Mouse (Mus musculus) midbrain, embryonic 10.5 days (tissue): Measurements from ENCODE around the gene Hes2. TPM values are rescaled to one million over a fixed set of nuclear protein-coding genes. Genes with fewer than 3 reads are reported as not detected.

Source experiments
- DNase-seq: peaks from one replicate; pipeline ENCODE4 v3.0.0-alpha.2; 2017; ENCODE audit warnings: low spot score
- H3K27ac ChIP-seq: fragments of 300-500 bp; sonication (generic); replicated peaks from 2 replicates; pipeline ENCODE4 v1.5.1; 2016; ENCODE audit warnings: mild to moderate bottlenecking
- H3K27me3 ChIP-seq: fragments of 300-500 bp; sonication (generic); 2 replicates; pipeline ENCODE4 v1.6.1; 2016; ENCODE audit warnings: low read depth, mild to moderate bottlenecking; ENCODE audit not compliant: poor library complexity, severe bottlenecking
- H3K36me3 ChIP-seq: fragments of 300-500 bp; sonication (generic); 2 replicates; pipeline ENCODE4 v1.6.1; 2016; ENCODE audit warnings: mild to moderate bottlenecking, moderate library complexity
- H3K4me1 ChIP-seq: fragments of 300-500 bp; sonication (generic); 2 replicates; pipeline ENCODE4 v1.6.1; 2016
- H3K4me3 ChIP-seq: fragments of 300-500 bp; sonication (generic); 2 replicates; pipeline ENCODE4 v1.5.1; 2016; ENCODE audit warnings: mild to moderate bottlenecking, moderate library complexity
- H3K9me3 ChIP-seq: fragments of 300-500 bp; sonication (generic); replicated peaks from 2 replicates; pipeline ENCODE4 v1.6.1; 2016; ENCODE audit warnings: mild to moderate bottlenecking
- WGBS: fragments of 180-500 bp; shearing (Covaris S2); methylation state at CpG from one replicate; pipeline ENCODE4 v1.1.7; 2016; 5-methylcytosine and 5-hydroxymethylcytosine counted together
- polyA plus RNA-seq: library from polyadenylated mRNA; unstranded; fragments of >200 nt; fragmentation: Nextera tagmentation; extraction: Ambion mirVana; gene quantifications from 2 replicates; pipeline ENCODE4 v1.2.1, GENCODE M21; 2016

Hes2 gene
- polyA plus RNA-seq, 1 experiment from 2014 or later: 0.79 TPM

GRCm38 (mm10) chr4:152125161-152126025 is 33.3 kb upstream of the Hes2 start:
- 5% methylated on average over 56 of the region's 56 CpGs for WGBS
- 0 out of 2 replicates have a peak overlapping the region, but pooled peaks have one; percentile 9 for H3K27ac ChIP-seq
- H3K36me3 ChIP-seq: no peaks in the 10 kb centered on the region
- H3K27me3 ChIP-seq: peaks cover 100% of the 10 kb centered on the region
- H3K9me3 ChIP-seq: no peaks in the 10 kb centered on the region
- peaks cover 57% of the 10 kb centered on the region for H3K4me1 ChIP-seq
- DNase-seq: peak; percentile 51
- H3K4me3 ChIP-seq: peak overlapping the region; percentile 44

DNA sequence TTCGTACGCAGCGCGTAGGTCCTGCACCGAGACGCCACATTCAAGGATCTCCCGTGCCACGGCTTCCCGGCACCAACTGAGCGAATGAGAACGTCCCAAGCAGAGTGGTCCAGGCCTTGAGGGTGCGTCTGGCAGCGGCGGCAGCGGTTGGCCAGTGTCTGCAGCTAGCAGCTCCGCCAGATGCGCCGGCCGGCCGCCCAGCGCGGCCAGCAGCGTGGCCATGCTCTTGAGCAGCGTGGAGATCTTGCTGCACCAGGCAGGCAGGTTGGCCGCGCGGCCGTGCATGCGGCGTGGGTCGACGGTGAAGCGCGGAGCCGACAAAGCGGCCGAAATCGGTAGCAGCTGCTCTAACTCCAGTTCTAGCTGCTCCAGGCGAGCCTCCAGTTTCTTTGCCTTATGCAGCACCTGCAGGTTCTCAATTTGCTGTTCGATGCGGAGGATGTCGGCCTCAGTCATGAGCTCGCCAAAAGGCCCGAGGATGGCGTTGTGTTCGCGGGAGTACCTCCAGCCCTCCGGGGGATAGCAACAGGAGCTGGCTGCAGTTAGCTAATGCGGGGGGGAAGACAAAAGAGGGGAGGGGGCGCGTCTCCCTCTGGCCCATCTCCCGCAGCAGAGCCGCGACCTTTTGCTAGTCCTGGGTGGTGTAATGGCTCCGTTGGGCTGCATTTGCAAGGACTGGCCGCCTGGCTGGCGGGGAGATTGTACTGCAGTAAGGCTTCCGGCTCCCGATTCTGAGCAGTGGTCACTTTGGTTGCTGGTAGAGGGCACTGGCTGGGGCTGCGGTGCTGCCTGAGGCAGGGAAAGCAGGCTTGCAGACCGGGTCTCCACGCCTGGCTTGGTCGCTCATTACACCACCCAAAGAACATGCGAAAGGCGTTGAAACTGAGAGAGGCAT is 32.4 kb upstream of the Hes2 start:
- Histone ChIP-seq H3K36me3 (no peaks in the 10 kb centered on the region), H3K4me3 (peak overlapping the region; percentile 44), H3K27me3 (peaks cover 100% of the 10 kb centered on the region), H3K27ac (0 out of 2 replicates have a peak overlapping the region, but pooled peaks have one; percentile 14), H3K9me3 (no peaks in the 10 kb centered on the region), H3K4me1 (peaks cover 57% of the 10 kb centered on the region)
- WGBS: 3% methylated on average over 65 of the region's 65 CpGs
- peak; percentile 66 for DNase-seq

- H3K4me1 ChIP-seq: peaks cover 70% of the 10 kb centered on the region
- H3K36me3 ChIP-seq: no peaks in the 10 kb centered on the region
- H3K27ac ChIP-seq: no peak overlapping the region
- no peak overlapping the region for H3K4me3 ChIP-seq
- WGBS: 71% methylated on average over 11 of the region's 11 CpGs
- H3K9me3 ChIP-seq: no peaks in the 10 kb centered on the region
- no peak for DNase-seq
- H3K27me3 ChIP-seq: peaks cover 100% of the 10 kb centered on the region
These were observed 30.8 kb upstream of the Hes2 start for GRCm38 (mm10) chr4:152127884-152128283.

GRCm38 (mm10) chr4:152128784-152129183 is 29.9 kb upstream of the Hes2 start:
- H3K27ac ChIP-seq: no peak overlapping the region
- peaks cover 70% of the 10 kb centered on the region for H3K4me1 ChIP-seq
- 52% methylated on average over 5 of the region's 5 CpGs for WGBS
- DNase-seq: no peak
- H3K27me3 ChIP-seq: peaks cover 100% of the 10 kb centered on the region
- no peaks in the 10 kb centered on the region for H3K36me3 ChIP-seq
- no peaks in the 10 kb centered on the region for H3K9me3 ChIP-seq
- no peak overlapping the region for H3K4me3 ChIP-seq

DNA sequence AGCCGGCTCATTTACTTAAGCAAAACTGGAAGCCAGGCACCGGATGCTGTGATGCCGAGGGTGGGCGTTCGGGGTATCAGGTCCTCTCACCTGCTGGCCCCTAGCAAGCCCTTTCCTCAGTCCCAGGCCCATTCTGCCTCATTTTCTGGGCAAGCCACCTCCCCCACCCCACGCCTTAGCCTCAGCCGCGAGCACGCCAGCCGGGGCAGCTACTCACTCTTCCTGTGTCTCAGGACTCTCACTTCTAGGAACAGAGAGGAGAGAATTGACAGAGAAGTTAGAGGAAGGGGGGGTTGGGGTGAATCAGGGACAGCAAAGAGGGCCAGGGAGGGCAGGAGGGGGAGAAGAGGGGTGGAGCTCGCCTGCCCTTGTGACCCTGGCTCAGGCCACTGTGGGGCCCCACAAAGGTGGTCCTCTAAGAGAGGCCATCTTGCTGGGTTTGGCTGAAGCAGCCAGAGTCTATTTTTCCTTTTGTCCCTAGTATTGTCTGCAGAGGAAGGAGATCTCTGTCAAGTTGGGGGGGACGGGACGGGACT is 29.2 kb upstream of the Hes2 start:
- Histone ChIP-seq H3K36me3 (no peaks in the 10 kb centered on the region), H3K4me3 (no peak overlapping the region), H3K9me3 (no peaks in the 10 kb centered on the region), H3K27ac (no peak overlapping the region), H3K27me3 (peaks cover 100% of the 10 kb centered on the region), H3K4me1 (peaks cover 70% of the 10 kb centered on the region)
- no peak for DNase-seq
- 20% methylated on average over 13 of the region's 13 CpGs for WGBS

DNA sequence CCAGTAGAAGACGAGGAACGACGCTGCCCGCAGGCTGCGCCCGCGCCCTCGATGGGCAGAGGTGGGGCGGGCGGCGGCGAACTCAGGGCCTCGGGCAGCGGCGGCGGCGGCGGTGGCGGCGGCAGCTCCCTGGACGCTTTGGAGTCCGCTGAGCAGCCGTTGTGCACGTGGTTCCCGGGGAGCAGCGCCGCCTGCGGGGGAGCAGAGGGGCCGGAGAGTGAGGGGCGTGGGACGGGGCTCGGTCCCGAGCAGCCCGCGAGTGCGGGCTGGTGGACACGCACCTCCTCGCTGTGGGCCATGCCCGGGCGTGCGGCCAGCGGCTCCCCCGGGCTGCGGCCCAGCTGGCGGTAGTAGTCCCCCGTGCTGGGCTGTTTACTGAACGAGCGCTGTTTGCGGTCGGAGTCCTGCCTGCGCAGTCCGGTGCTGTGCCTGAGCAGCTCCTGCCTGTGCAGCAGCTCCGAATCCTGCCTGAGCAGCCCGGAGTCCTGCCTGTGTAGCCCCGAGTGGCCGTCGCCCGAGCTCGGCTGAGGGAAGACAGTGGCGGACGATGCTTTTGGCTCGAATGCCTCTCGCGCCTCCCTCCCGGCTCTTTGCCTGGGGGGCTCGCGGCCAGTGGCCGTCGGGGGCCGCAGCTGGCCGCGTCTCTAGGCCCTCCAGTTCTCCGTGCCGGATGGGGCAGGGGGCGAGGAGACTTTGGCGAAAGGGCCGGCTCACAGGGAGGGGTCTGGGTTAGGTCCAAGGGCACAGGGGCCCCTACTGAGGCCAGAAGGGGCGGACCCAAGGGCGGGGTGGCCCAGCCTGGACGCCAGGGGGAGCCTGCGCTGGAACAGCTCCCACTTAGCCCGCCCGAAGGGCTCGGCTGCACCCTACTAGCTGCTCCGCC is 27.7 kb upstream of the Hes2 start:
- Histone ChIP-seq H3K27ac (no peak overlapping the region; the same call in 1 of the 2 replicates), H3K4me1 (peaks cover 56% of the 10 kb centered on the region), H3K36me3 (no peaks in the 10 kb centered on the region), H3K4me3 (peak overlapping the region; percentile 52), H3K27me3 (peaks cover 100% of the 10 kb centered on the region), H3K9me3 (no peaks in the 10 kb centered on the region)
- under 1% methylated on average over 74 of the region's 85 CpGs for WGBS
- peak; percentile 69 for DNase-seq

DNA sequence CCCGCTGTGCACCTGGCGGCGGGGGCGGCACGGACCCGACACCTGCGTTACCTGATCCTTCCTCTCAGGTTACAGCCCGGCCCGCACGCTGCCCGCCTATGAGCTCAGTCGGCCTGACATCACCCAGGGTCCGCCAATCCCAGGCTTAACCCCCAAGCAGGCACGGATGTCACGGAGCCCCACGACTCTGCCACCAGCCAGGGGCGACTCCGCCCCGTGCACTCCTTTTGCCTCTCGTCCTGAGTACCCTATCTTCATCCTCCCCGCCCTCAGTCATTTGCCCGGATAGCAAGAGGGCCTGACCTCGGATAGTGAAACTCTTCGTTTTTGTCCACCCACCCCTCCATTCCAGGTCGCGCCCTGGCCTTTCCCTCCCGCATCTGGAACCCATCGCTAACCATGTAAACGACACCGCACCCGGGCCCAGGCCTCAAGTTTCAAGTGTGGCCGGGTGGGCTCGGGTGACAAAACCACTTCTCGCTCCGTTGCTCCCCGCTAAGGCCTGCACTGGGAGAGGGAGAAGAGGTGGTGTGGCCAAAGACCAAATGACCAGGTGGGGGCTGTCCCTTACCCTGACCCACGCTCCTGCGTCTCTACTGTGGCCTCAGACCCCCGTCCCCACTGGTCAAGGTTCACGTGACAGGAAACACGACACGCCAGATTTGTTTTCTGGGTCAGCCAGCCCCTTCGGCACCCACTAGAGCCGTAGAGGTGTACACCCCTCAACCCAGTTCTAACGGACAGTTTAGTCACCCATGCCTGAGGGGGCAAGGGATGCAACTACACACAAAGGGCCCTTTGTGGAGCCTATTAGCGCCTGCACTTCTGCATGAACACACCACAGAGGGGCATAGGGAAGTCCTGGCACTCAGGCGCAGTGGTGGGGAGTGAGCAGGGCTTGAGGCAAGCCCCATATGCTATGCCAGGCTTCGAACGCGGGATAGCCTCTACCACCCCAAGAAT is 26.6 kb upstream of the Hes2 start:
- H3K4me1 ChIP-seq: peaks cover 52% of the 10 kb centered on the region
- H3K27me3 ChIP-seq: peaks cover 99% of the 10 kb centered on the region
- H3K36me3 ChIP-seq: no peaks in the 10 kb centered on the region
- 5% methylated on average over 50 of the region's 50 CpGs for WGBS
- peak overlapping the region; percentile 52 for H3K4me3 ChIP-seq
- no peak for DNase-seq
- H3K9me3 ChIP-seq: no peaks in the 10 kb centered on the region
- no peak overlapping the region; the same call in 1 of the 2 replicates for H3K27ac ChIP-seq

DNA sequence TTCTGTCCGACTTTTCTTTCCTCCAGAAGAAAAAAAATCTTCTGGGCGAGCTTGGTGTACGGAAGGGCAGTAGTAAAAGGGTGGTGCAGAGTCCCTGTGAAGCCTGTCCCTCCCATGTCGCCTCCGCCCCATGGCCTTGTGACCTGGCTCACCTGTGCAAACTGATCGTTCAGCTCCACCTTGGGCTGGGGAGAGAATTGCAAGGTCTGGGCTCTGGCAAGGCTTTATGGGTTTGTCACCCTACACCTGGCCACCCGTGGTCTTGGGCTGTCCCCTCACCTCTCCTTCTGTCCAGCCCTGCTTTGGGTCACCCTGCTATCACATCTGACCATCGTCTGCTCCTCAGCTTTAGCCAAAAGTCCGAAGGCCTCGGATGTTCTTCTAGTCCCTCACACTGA is 25.9 kb upstream of the Hes2 start:
- peaks cover 52% of the 10 kb centered on the region for H3K4me1 ChIP-seq

GRCm38 (mm10) chr4:152133213-152133612 is 25.5 kb upstream of the Hes2 start:
- no peak for DNase-seq
- no peak overlapping the region for H3K4me3 ChIP-seq
- 46% methylated on average over 5 of the region's 5 CpGs for WGBS
- H3K27me3 ChIP-seq: peaks cover 99% of the 10 kb centered on the region
- H3K9me3 ChIP-seq: no peaks in the 10 kb centered on the region
- H3K27ac ChIP-seq: no peak overlapping the region
- no peaks in the 10 kb centered on the region for H3K36me3 ChIP-seq
- H3K4me1 ChIP-seq: peaks cover 51% of the 10 kb centered on the region

More for the DNA sequence above, 25.9 kb upstream of the Hes2 start:
- H3K27me3 ChIP-seq: peaks cover 99% of the 10 kb centered on the region
- no peak for DNase-seq
- WGBS: 29% methylated on average over 10 of the region's 10 CpGs
- H3K4me3 ChIP-seq: no peak overlapping the region
- no peak overlapping the region for H3K27ac ChIP-seq
- no peaks in the 10 kb centered on the region for H3K9me3 ChIP-seq
- no peaks in the 10 kb centered on the region for H3K36me3 ChIP-seq

GRCm38 (mm10) chr4:152134507-152134906 is 24.2 kb upstream of the Hes2 start:
- H3K4me1 ChIP-seq: peaks cover 50% of the 10 kb centered on the region
- H3K9me3 ChIP-seq: no peaks in the 10 kb centered on the region
- no peak overlapping the region for H3K4me3 ChIP-seq
- no peak overlapping the region for H3K27ac ChIP-seq
- H3K36me3 ChIP-seq: no peaks in the 10 kb centered on the region
- H3K27me3 ChIP-seq: peaks cover 96% of the 10 kb centered on the region
- no peak for DNase-seq

GRCm38 (mm10) chr4:152135363-152135762 is 23.3 kb upstream of the Hes2 start:
- Histone ChIP-seq H3K9me3 (no peaks in the 10 kb centered on the region), H3K4me3 (no peak overlapping the region), H3K27ac (no peak overlapping the region), H3K4me1 (peaks cover 41% of the 10 kb centered on the region), H3K36me3 (no peaks in the 10 kb centered on the region), H3K27me3 (peaks cover 94% of the 10 kb centered on the region)
- no peak for DNase-seq
- 80% methylated on average over 12 of the region's 12 CpGs for WGBS
